Mouse (Mus musculus): ENCODE data around the gene Washc2. TPM values are rescaled to one million over a fixed set of nuclear protein-coding genes. Genes with fewer than 3 reads are reported as not detected.

Gene Washc2
- polyA plus RNA-seq, 1 experiment from 2014 or later, result 13.2 TPM

DNA sequence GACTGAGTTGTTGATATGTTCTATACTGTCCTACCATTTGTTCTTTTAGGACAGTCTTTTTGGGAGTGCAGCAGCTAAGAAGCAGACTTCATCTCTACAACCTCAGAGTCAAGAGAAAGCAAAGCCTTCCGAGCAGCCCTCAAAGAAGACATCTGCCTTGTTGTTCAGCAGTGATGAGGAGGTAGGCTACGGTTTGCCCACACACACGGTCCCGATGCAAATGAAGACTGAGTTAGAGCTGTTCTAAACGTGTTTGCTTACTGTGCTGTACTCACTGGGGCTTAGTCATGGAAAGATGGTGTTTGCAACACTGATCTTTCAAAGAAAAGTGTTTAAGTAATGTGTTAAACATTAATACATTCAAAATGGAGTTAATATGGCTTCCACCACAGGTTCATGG lies 30.2 kb downstream of the Washc2 start:
- H3K36me3 ChIP-seq (ENCODE audit: control insufficient read depth, insufficient read depth), result peaks cover 7% of the 10 kb centered on the region
- 71% methylated on average over 5 of the region's 5 CpGs for WGBS (ENCODE audit: insufficient replicate concordance)
- H3K9me3 ChIP-seq (replicated peaks; ENCODE audit: control insufficient read depth, low read length), result no peaks in the 10 kb centered on the region
- no peak overlapping the region for H3K4me3 ChIP-seq (ENCODE audit: low read depth, low read length)
- no peaks in the 10 kb centered on the region for H3K27me3 ChIP-seq (ENCODE audit: control insufficient read depth, insufficient read depth, low read depth, low read length)
- ATAC-seq (ENCODE audit: low read depth), result no peak
- H3K9ac ChIP-seq (ENCODE audit: low read depth, low read length), result no peak overlapping the region
- H3K27ac ChIP-seq (ENCODE audit: low read length), result no peak overlapping the region
- H3K4me1 ChIP-seq (ENCODE audit: control insufficient read depth, low read depth, low read length), result no peaks in the 10 kb centered on the region
- no peak overlapping the region for H3K4me2 ChIP-seq (ENCODE audit: low read depth, low read length)

DNA sequence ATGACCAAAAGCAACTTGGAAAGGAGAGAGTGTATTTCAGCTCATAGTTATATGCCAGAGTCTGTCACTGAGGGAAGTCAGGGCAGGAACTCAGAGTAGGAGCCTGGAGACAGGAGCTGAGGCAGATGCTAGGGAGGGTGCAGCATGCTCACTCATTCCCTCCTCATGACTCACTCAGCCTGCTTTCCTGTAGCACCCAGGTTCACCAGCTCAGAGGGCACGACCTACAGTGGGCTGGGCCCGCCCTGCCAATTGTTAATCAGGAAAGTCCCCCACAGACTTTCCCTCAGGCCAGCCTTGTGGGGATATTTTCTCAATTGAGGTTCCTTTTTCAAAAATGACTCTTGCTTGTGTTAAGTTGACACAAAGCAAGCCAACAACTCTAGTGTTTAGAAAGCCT lies 32.5 kb downstream of the Washc2 start:
- Histone ChIP-seq H3K9ac (ENCODE audit: low read depth, low read length) (no peak overlapping the region), H3K4me1 (ENCODE audit: control insufficient read depth, low read depth, low read length) (no peaks in the 10 kb centered on the region), H3K27ac (ENCODE audit: low read length) (no peak overlapping the region), H3K36me3 (ENCODE audit: control insufficient read depth, insufficient read depth) (peaks cover 9% of the 10 kb centered on the region), H3K27me3 (ENCODE audit: control insufficient read depth, insufficient read depth, low read depth, low read length) (no peaks in the 10 kb centered on the region), H3K4me2 (ENCODE audit: low read depth, low read length) (no peak overlapping the region), H3K9me3 (replicated peaks; ENCODE audit: control insufficient read depth, low read length) (no peaks in the 10 kb centered on the region), H3K4me3 (ENCODE audit: low read depth, low read length) (no peak overlapping the region)
- 67% methylated on average over 2 of the region's 2 CpGs for WGBS (ENCODE audit: insufficient replicate concordance)
- ATAC-seq (ENCODE audit: low read depth), result no peak

- H3K27me3 ChIP-seq (ENCODE audit: control insufficient read depth, insufficient read depth, low read depth, low read length), result no peaks in the 10 kb centered on the region
- no peaks in the 10 kb centered on the region for H3K9me3 ChIP-seq (replicated peaks; ENCODE audit: control insufficient read depth, low read length)
- no peak overlapping the region for H3K4me3 ChIP-seq (ENCODE audit: low read depth, low read length)
- H3K27ac ChIP-seq (ENCODE audit: low read length), result no peak overlapping the region
- no peak overlapping the region for H3K9ac ChIP-seq (ENCODE audit: low read depth, low read length)
- peaks cover 6% of the 10 kb centered on the region for H3K36me3 ChIP-seq (ENCODE audit: control insufficient read depth, insufficient read depth)
- no peak overlapping the region for H3K4me2 ChIP-seq (ENCODE audit: low read depth, low read length)
- 78% methylated on average over 4 of the region's 4 CpGs for WGBS (ENCODE audit: insufficient replicate concordance)
- ATAC-seq (ENCODE audit: low read depth), result no peak
- H3K4me1 ChIP-seq (ENCODE audit: control insufficient read depth, low read depth, low read length), result peaks cover 7% of the 10 kb centered on the region
These were observed 51.8 kb downstream of the Washc2 start for GRCm38 (mm10) chr6:116259649-116260048.

DNA sequence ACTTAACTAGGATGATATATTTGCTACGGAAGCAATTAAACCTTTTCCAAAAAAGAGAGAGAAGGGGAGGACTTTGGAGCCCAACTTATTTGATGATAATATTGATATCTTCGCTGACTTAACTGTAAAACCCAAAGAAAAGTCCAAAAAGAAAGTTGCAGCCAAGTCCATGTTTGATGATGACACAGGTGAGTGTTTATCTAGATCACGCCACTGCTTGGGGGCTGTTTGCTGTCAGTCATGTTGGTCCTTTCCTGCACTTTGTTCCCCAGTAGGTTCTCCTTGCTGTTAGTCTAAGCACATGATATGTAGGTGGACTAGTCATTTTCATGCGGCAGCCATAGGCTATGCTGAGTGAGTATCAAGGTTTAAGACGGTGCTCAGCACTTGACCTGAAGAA lies 52.6 kb downstream of the Washc2 start:
- Histone ChIP-seq H3K27me3 (ENCODE audit: control insufficient read depth, insufficient read depth, low read depth, low read length) (no peaks in the 10 kb centered on the region), H3K4me1 (ENCODE audit: control insufficient read depth, low read depth, low read length) (peaks cover 11% of the 10 kb centered on the region), H3K4me2 (ENCODE audit: low read depth, low read length) (no peak overlapping the region), H3K27ac (ENCODE audit: low read length) (peak overlapping the region; percentile 5; the same call in 1 of the 2 replicates), H3K4me3 (ENCODE audit: low read depth, low read length) (no peak overlapping the region), H3K36me3 (ENCODE audit: control insufficient read depth, insufficient read depth) (peaks cover 3% of the 10 kb centered on the region; the same call in 1 of the 2 replicates), H3K9me3 (replicated peaks; ENCODE audit: control insufficient read depth, low read length) (no peaks in the 10 kb centered on the region), H3K9ac (ENCODE audit: low read depth, low read length) (no peak overlapping the region)
- peak; percentile 12; the same call in 1 of the 2 replicates for ATAC-seq (ENCODE audit: low read depth)
- WGBS (ENCODE audit: insufficient replicate concordance), result 70% methylated on average over 5 of the region's 5 CpGs

- Histone ChIP-seq H3K4me1 (ENCODE audit: control insufficient read depth, low read depth, low read length) (peaks cover 23% of the 10 kb centered on the region), H3K9me3 (replicated peaks; ENCODE audit: control insufficient read depth, low read length) (no peaks in the 10 kb centered on the region), H3K4me2 (ENCODE audit: low read depth, low read length) (no peak overlapping the region), H3K36me3 (ENCODE audit: control insufficient read depth, insufficient read depth) (no peaks in the 10 kb centered on the region; the same call in 1 of the 2 replicates), H3K4me3 (ENCODE audit: low read depth, low read length) (no peak overlapping the region), H3K27me3 (ENCODE audit: control insufficient read depth, insufficient read depth, low read depth, low read length) (no peaks in the 10 kb centered on the region), H3K9ac (ENCODE audit: low read depth, low read length) (no peak overlapping the region), H3K27ac (ENCODE audit: low read length) (no peak overlapping the region)
- WGBS (ENCODE audit: insufficient replicate concordance), result 82% methylated on average over 1 of the region's 1 CpGs
- no peak for ATAC-seq (ENCODE audit: low read depth)
These were observed 55.0 kb downstream of the Washc2 start for GRCm38 (mm10) chr6:116262824-116263223.

- H3K9me3 ChIP-seq (replicated peaks; ENCODE audit: control insufficient read depth, low read length), result no peaks in the 10 kb centered on the region
- H3K4me3 ChIP-seq (ENCODE audit: low read depth, low read length), result peak within 1 kb of the TSS; percentile 77
- ATAC-seq (ENCODE audit: low read depth), result peak; percentile 95
- H3K27ac ChIP-seq (ENCODE audit: low read length), result peak within 1 kb of the TSS; percentile 72
- no peaks in the 10 kb centered on the region for H3K27me3 ChIP-seq (ENCODE audit: control insufficient read depth, insufficient read depth, low read depth, low read length)
- H3K9ac ChIP-seq (ENCODE audit: low read depth, low read length), result peak within 1 kb of the TSS; percentile 82
- H3K4me1 ChIP-seq (ENCODE audit: control insufficient read depth, low read depth, low read length), result peaks cover 23% of the 10 kb centered on the region
- WGBS (ENCODE audit: insufficient replicate concordance), result under 1% methylated on average over 58 of the region's 67 CpGs
- H3K36me3 ChIP-seq (ENCODE audit: control insufficient read depth, insufficient read depth), result no peaks in the 10 kb centered on the region; the same call in 1 of the 2 replicates
- peak within 1 kb of the TSS; percentile 95 for H3K4me2 ChIP-seq (ENCODE audit: low read depth, low read length)
These were observed 56.3 kb downstream of the Washc2 start, which contains the start of gene Zfand4 for GRCm38 (mm10) chr6:116264018-116264651. TSS of gene Zfand4 (plus strand) at chr6:116264222.

DNA sequence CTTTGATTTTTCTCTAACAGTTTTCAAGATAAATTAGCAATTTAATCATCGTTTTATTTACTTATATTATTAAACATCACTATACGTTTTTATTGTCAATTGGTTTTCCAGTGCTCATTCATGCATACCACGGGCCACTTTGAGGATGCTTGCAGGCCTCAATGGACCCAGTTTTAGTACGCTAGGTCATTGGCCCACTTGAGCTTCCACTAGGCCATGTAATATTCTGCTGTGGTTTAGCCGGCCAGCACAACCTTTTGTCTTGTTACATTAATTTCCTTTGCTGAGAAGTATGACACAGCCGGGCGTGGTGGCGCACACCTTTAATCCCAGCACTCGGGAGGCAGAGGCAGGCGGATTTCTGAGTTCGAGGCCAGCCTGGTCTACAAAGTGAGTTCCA lies 57.0 kb downstream of the Washc2 start:
- Histone ChIP-seq H3K9ac (ENCODE audit: low read depth, low read length) (peak overlapping the region; percentile 82), H3K4me2 (ENCODE audit: low read depth, low read length) (peak overlapping the region; percentile 95), H3K4me1 (ENCODE audit: control insufficient read depth, low read depth, low read length) (peaks cover 23% of the 10 kb centered on the region), H3K36me3 (ENCODE audit: control insufficient read depth, insufficient read depth) (no peaks in the 10 kb centered on the region; the same call in 1 of the 2 replicates), H3K9me3 (replicated peaks; ENCODE audit: control insufficient read depth, low read length) (no peaks in the 10 kb centered on the region), H3K27me3 (ENCODE audit: control insufficient read depth, insufficient read depth, low read depth, low read length) (no peaks in the 10 kb centered on the region), H3K4me3 (ENCODE audit: low read depth, low read length) (peak overlapping the region; percentile 77), H3K27ac (ENCODE audit: low read length) (no peak overlapping the region)
- no peak for ATAC-seq (ENCODE audit: low read depth)
- WGBS (ENCODE audit: insufficient replicate concordance), result 68% methylated on average over 11 of the region's 11 CpGs

- Histone ChIP-seq H3K4me2 (ENCODE audit: low read depth, low read length) (peak overlapping the region; percentile 95), H3K27ac (ENCODE audit: low read length) (0 out of 2 replicates have a peak overlapping the region, but pooled peaks have one; percentile 12), H3K36me3 (ENCODE audit: control insufficient read depth, insufficient read depth) (no peaks in the 10 kb centered on the region; the same call in 1 of the 2 replicates), H3K4me1 (ENCODE audit: control insufficient read depth, low read depth, low read length) (peaks cover 23% of the 10 kb centered on the region), H3K4me3 (ENCODE audit: low read depth, low read length) (no peak overlapping the region), H3K9ac (ENCODE audit: low read depth, low read length) (no peak overlapping the region), H3K27me3 (ENCODE audit: control insufficient read depth, insufficient read depth, low read depth, low read length) (no peaks in the 10 kb centered on the region), H3K9me3 (replicated peaks; ENCODE audit: control insufficient read depth, low read length) (no peaks in the 10 kb centered on the region)
- ATAC-seq (ENCODE audit: low read depth), result peak; percentile 33
- 67% methylated on average over 4 of the region's 4 CpGs for WGBS (ENCODE audit: insufficient replicate concordance)
These were observed 57.8 kb downstream of the Washc2 start for GRCm38 (mm10) chr6:116265603-116266002.
